In genomic region chr11:103027570-103028175, GRCm38 (mm10) we compare ENCODE assay signal across 8 mouse cellular contexts. TPM values are rescaled to one million over a fixed set of nuclear protein-coding genes. Genes with fewer than 3 reads are reported as not detected.
DNase-seq lines count a peak whose midpoint lies in the region; ATAC-seq and TF ChIP-seq lines count a peak whose summit lies in the region.

No protein-coding gene starts in this region.

- WGBS in cerebellum, adult 2 months = 15% methylated on average over 8 of the region's 8 CpGs
- 8% methylated on average over 8 of the region's 8 CpGs for WGBS in liver, embryonic 14.5 days (ENCODE audit: insufficient replicate concordance)

- no peak for ATAC-seq in liver, embryonic 14.5 days (ENCODE audit: insufficient read depth)

- TF ChIP-seq CTCF in cerebellum, adult 2 months (IDR thresholded peaks at IDR 0.05; ENCODE audit: borderline replicate concordance, insufficient read depth, low read depth, low read length) = no peak
- no peak for TF ChIP-seq CTCF in liver, embryonic 14.5 days (IDR thresholded peaks at IDR 0.05; ENCODE audit: low read depth)

- H3K27ac ChIP-seq in cerebellum, adult 2 months (ENCODE audit: insufficient read depth, low read length) = peak overlapping the region; percentile 73
- H3K27ac ChIP-seq in liver, embryonic 14.5 days = peak overlapping the region; percentile 75

- no peak; the same call in 1 of the 2 replicates for TF ChIP-seq EP300 in liver, embryonic 14.5 days (IDR thresholded peaks at IDR 0.05; ENCODE audit: low read depth)

- H3K27me3 ChIP-seq in cerebellum, adult 2 months (ENCODE audit: control insufficient read depth, insufficient read depth, low read length) = no peaks in the 10 kb centered on the region
- no peaks in the 10 kb centered on the region for H3K27me3 ChIP-seq in liver, embryonic 14.5 days (ENCODE audit: control insufficient read depth, insufficient read depth, low read length)

- H3K9me3 ChIP-seq in liver, embryonic 14.5 days (ENCODE audit: control insufficient read depth, low read length) = no peaks in the 10 kb centered on the region

- TF ChIP-seq POLR2A in cerebellum, adult 2 months (IDR thresholded peaks at IDR 0.05; ENCODE audit: borderline replicate concordance, insufficient read depth, low read length) = no peak

- peaks cover 13% of the 10 kb centered on the region for H3K36me3 ChIP-seq in liver, embryonic 14.5 days (replicated peaks; ENCODE audit: control insufficient read depth, insufficient read depth, low read depth)

- peak overlapping the region; percentile 93 for H3K4me3 ChIP-seq in cerebellum, adult 2 months (replicated peaks; ENCODE audit: insufficient read depth, low read depth, low read length)
- H3K4me3 ChIP-seq in liver, embryonic 14.5 days (ENCODE audit: insufficient read depth in 1 of 2, low read depth in 2 of 2, low read length in 2 of 2) = peak overlapping the region; percentile 73 to 100

- H3K9ac ChIP-seq in liver, embryonic 14.5 days (replicated peaks) = peak overlapping the region; percentile 75

- no peak for DNase-seq in cerebellum, adult 2 months
- no peak for DNase-seq in cerebellum, postnatal 25 days
- peak; percentile 16 for DNase-seq in urinary bladder, postnatal 25 days (ENCODE audit: low spot score)
- DNase-seq in urinary bladder, postnatal 36 days (ENCODE audit: low spot score in 2 of 2) = no peak
- no peak for DNase-seq in liver, embryonic 14.5 days (ENCODE audit: low read depth in 3 of 3, low spot score in 3 of 3)
- DNase-seq in right cerebral cortex, adult 18-20 months = no peak
- no peak for DNase-seq in layer of hippocampus, postnatal 10 days (ENCODE audit: low spot score in 2 of 2)
- DNase-seq in retina, postnatal 1 day = no peak

- H3K4me1 ChIP-seq in cerebellum, adult 2 months (ENCODE audit: control insufficient read depth, insufficient read depth, low read length) = peaks cover 5% of the 10 kb centered on the region; the same call in 1 of the 2 replicates
- H3K4me1 ChIP-seq in liver, embryonic 14.5 days (replicated peaks; ENCODE audit: control insufficient read depth in 2 of 2, insufficient read depth in 2 of 2, low read length in 1 of 2) = peaks cover 16 to 20% of the 10 kb centered on the region in 2 experiments

- peak overlapping the region; percentile 72 for H3K4me2 ChIP-seq in liver, embryonic 14.5 days (ENCODE audit: low read depth)

RNA-seq across cellular contexts. Expression of gene Nmt1, which starts 0.3 kb away (rescaled TPM):
- 58.8 and 63.2 TPM in 2 replicates for polyA plus RNA-seq in cerebellum, adult 2 months (2012; rRNA removed)
- 18.4 and 22.3 TPM in 2 replicates for polyA plus RNA-seq in liver, embryonic 14.5 days (2012; rRNA removed)
- polyA plus RNA-seq in liver, embryonic 14.5 days (2014; fragmentation: Nextera tagmentation; extraction: Ambion mirVana) = 44.3 and 51.2 TPM in 2 replicates
- total RNA-seq in layer of hippocampus, postnatal 10 days (2021) = 10 to 100 TPM; 79.7 to 87.3 TPM

RNA-seq across cellular contexts. Expression of gene Dcakd, which starts 0.5 kb away (rescaled TPM):
- polyA plus RNA-seq in cerebellum, adult 2 months (2012; rRNA removed) = 58.3 and 63.6 TPM in 2 replicates
- polyA plus RNA-seq in liver, embryonic 14.5 days (2012; rRNA removed) = 25.1 and 27.8 TPM in 2 replicates
- polyA plus RNA-seq in liver, embryonic 14.5 days (2014; fragmentation: Nextera tagmentation; extraction: Ambion mirVana) = 25.7 and 30.6 TPM in 2 replicates
- 100 to 1,000 TPM; 117 to 118 TPM for total RNA-seq in layer of hippocampus, postnatal 10 days (2021)
